Mouse (Mus musculus): Measurements from ENCODE around the gene Vwf.

GRCm38 (mm10) chr6:125503186-125503802 lies 43.3 kb upstream of the Vwf start:
- TF ChIP-seq CTCF (IDR thresholded peaks at IDR 0.05; ENCODE audit: control insufficient read depth, insufficient read depth, insufficient replicate concordance, low read depth, low read length) (no peak), POLR2A (IDR thresholded peaks at IDR 0.05; ENCODE audit: control insufficient read depth, low read depth, low read length) (no peak)
